Mouse (Mus musculus) left cerebral cortex, postnatal 4 days (tissue): ENCODE data around the gene Mageb4. TPM values are rescaled to one million over a fixed set of nuclear protein-coding genes. Genes with fewer than 3 reads are reported as not detected.
"Not testable (repeated sequence)": the region's sequence is repeated elsewhere in the genome, so short reads cannot be mapped to it uniquely, and the experiment has no call there.

Source experiments
- DNase-seq: peaks from one replicate; pipeline ENCODE4 v3.0.0-alpha.2; 2022
- intact Hi-C: fragments of 180-260 bp; cut with DNase I; formaldehyde crosslinking; loops from one replicate; pipeline ENCODE4 v1.15.1; 2025
- total RNA-seq, 2 experiments: library from RNA; stranded (reverse); gene quantifications; 2 replicates each; pipeline ENCODE4 v1.2.3; 2021

Gene Mageb4
- total RNA-seq, result not detected

- intact Hi-C loops, result not testable (repeated sequence)
Measured at GRCm38 (mm10) chrX:86304993-86305392, at the start of gene Mageb4. Mageb4 (minus strand) TSS chrX:86305093.

GRCm38 (mm10) chrX:86284597-86284996, 20.3 kb downstream of the Mageb4 start:
- intact Hi-C loops, DNase-seq: not testable (repeated sequence)

More at GRCm38 (mm10) chrX:86304993-86305392, at the start of gene Mageb4:
- not testable (repeated sequence) for DNase-seq

- DNase-seq, intact Hi-C loops: not testable (repeated sequence)
Measured at GRCm38 (mm10) chrX:86245950-86246349, 58.9 kb downstream of the Mageb4 start.

GRCm38 (mm10) chrX:86237246-86237645, 67.6 kb downstream of the Mageb4 start:
- intact Hi-C loops, result no loop called here
- DNase-seq, result no peak

Other genes with a start within 250 kb of the Mageb4 start
- 1 to 10 TPM in 1 of 2 experiments, under 1 TPM in 1; 0.44 to 1.3 TPM for gene Nr0b1, start 113.3 kb downstream of the Mageb4 start, total RNA-seq